Mouse (Mus musculus): Measurements from ENCODE around the gene Pkmyt1. TPM values are rescaled to one million over a fixed set of nuclear protein-coding genes. Genes with fewer than 3 reads are reported as not detected.
A peak's percentile ranks its signal among the peaks of the same experiment; 100 is the strongest.
"Not testable (repeated sequence)": the region's sequence is repeated elsewhere in the genome, so short reads cannot be mapped to it uniquely, and the experiment has no call there.

Gene Pkmyt1
- polyA plus RNA-seq, 1 experiment from 2014 or later: 29.5 TPM

GRCm38 (mm10) chr17:23771284-23772218 is 45.4 kb downstream of the Pkmyt1 start, which contains the start of gene Flywch1:
Gene Flywch1, minus strand, starts transcription at chr17:23771602.
- peak within 1 kb of the TSS; percentile 57 for H3K4me2 ChIP-seq (ENCODE audit: low read depth, low read length)
- peak within 1 kb of the TSS; percentile 94 for H3K9ac ChIP-seq (replicated peaks; ENCODE audit: low read length)
- ATAC-seq (replicated peaks; ENCODE audit: insufficient number of reproducible peaks, low FRiP score, low TSS enrichment, low read depth) (peak; percentile 98), DNase-seq (ENCODE audit: low spot score) (peak; percentile 99)
- WGBS: 3% methylated on average over 58 of the region's 58 CpGs
- no peaks in the 10 kb centered on the region for H3K9me3 ChIP-seq (replicated peaks; ENCODE audit: control insufficient read depth, low read length)
- H3K4me3 ChIP-seq (ENCODE audit: low read depth, low read length): peak within 1 kb of the TSS; percentile 76
- H3K27ac ChIP-seq (replicated peaks; ENCODE audit: low read depth, low read length): peak within 1 kb of the TSS; percentile 53; the same call in 1 of the 2 replicates
- H3K4me1 ChIP-seq (ENCODE audit: control insufficient read depth, insufficient read depth, low read length): no peaks in the 10 kb centered on the region
- H3K36me3 ChIP-seq (replicated peaks; ENCODE audit: control insufficient read depth, insufficient read depth, low read depth, low read length): no peaks in the 10 kb centered on the region
- H3K27me3 ChIP-seq (ENCODE audit: control insufficient read depth, insufficient read depth, low read length): no peaks in the 10 kb centered on the region

DNA sequence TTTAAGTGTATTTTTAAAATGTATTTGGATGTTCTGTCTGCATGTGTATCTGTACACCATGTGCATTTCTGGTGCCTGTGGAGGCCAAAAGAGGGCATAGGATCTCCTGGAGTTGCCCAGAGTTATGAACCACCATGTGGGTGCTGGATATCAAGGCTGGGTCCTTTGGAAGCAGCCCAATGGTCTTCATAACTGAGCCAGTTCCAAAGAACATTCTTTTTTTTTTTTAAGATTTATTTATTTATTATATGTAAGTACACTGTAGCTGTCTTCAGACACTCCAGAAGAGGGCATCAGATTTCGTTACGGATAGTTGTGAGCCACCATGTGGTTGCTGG is 46.1 kb downstream of the Pkmyt1 start:
- not testable (repeated sequence) for H3K4me2 ChIP-seq (ENCODE audit: low read depth, low read length); H3K9me3 ChIP-seq (replicated peaks; ENCODE audit: control insufficient read depth, low read length); H3K27me3 ChIP-seq (ENCODE audit: control insufficient read depth, insufficient read depth, low read length); H3K4me3 ChIP-seq (ENCODE audit: low read depth, low read length); H3K36me3 ChIP-seq (replicated peaks; ENCODE audit: control insufficient read depth, insufficient read depth, low read depth, low read length); ATAC-seq (replicated peaks; ENCODE audit: insufficient number of reproducible peaks, low FRiP score, low TSS enrichment, low read depth); DNase-seq (ENCODE audit: low spot score); H3K9ac ChIP-seq (replicated peaks; ENCODE audit: low read length); H3K27ac ChIP-seq (replicated peaks; ENCODE audit: low read depth, low read length); H3K4me1 ChIP-seq (ENCODE audit: control insufficient read depth, insufficient read depth, low read length)
- 83% methylated on average over 2 of the region's 2 CpGs for WGBS

DNA sequence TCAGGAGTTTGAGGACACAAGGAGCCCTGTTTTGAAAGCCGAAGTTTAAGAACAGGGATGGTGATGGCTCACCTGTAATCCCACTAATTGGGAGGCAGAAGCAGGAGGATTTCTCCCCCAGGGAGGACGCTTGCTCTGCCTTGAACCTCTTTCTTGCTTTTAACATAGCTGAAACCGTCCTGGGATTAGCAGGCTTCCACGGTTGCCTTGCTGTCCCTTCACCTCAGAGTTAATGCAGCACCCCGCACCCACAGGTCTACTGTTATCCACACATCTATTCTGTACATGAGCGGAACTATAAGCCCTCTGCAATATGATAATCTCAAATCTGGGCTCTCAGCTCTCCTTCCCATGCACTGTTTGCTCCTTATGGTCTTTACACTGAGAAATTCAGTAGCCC is 47.5 kb downstream of the Pkmyt1 start:
- no peak for ATAC-seq (replicated peaks; ENCODE audit: insufficient number of reproducible peaks, low FRiP score, low TSS enrichment, low read depth)
- H3K4me3 ChIP-seq (ENCODE audit: low read depth, low read length): no peak overlapping the region
- H3K27ac ChIP-seq (replicated peaks; ENCODE audit: low read depth, low read length): no peak overlapping the region
- no peak overlapping the region for H3K4me2 ChIP-seq (ENCODE audit: low read depth, low read length)
- no peaks in the 10 kb centered on the region for H3K4me1 ChIP-seq (ENCODE audit: control insufficient read depth, insufficient read depth, low read length)
- H3K9me3 ChIP-seq (replicated peaks; ENCODE audit: control insufficient read depth, low read length): no peaks in the 10 kb centered on the region
- DNase-seq (ENCODE audit: low spot score): no peak
- H3K36me3 ChIP-seq (replicated peaks; ENCODE audit: control insufficient read depth, insufficient read depth, low read depth, low read length): no peaks in the 10 kb centered on the region
- no peaks in the 10 kb centered on the region for H3K27me3 ChIP-seq (ENCODE audit: control insufficient read depth, insufficient read depth, low read length)
- WGBS: 76% methylated on average over 6 of the region's 6 CpGs
- H3K9ac ChIP-seq (replicated peaks; ENCODE audit: low read length): no peak overlapping the region

DNA sequence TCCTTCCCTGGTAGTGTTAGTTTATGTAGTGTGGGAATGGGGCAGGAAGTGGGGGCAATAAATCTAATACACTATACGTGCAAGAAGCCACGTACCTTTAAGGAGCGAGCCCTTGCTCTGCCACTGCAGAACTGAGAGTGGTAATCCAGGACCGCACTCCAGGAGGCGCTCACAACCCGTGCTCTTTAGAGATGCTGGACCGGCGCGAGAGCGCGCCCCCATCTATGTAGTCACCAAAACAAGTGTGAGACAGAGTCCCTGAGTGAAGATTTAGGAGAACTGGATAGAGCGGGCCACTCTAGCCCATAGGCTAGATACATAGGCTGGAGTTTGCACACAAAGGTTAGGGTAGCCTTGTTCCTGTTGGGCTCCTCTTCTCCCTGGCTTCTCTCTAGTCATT is 48.0 kb downstream of the Pkmyt1 start:
- ATAC-seq (replicated peaks; ENCODE audit: insufficient number of reproducible peaks, low FRiP score, low TSS enrichment, low read depth) (no peak), DNase-seq (ENCODE audit: low spot score) (peak; percentile 88)
- no peaks in the 10 kb centered on the region for H3K27me3 ChIP-seq (ENCODE audit: control insufficient read depth, insufficient read depth, low read length)
- no peak overlapping the region for H3K27ac ChIP-seq (replicated peaks; ENCODE audit: low read depth, low read length)
- no peaks in the 10 kb centered on the region for H3K36me3 ChIP-seq (replicated peaks; ENCODE audit: control insufficient read depth, insufficient read depth, low read depth, low read length)
- H3K4me2 ChIP-seq (ENCODE audit: low read depth, low read length): no peak overlapping the region
- H3K9me3 ChIP-seq (replicated peaks; ENCODE audit: control insufficient read depth, low read length): no peaks in the 10 kb centered on the region
- H3K9ac ChIP-seq (replicated peaks; ENCODE audit: low read length): no peak overlapping the region
- no peaks in the 10 kb centered on the region for H3K4me1 ChIP-seq (ENCODE audit: control insufficient read depth, insufficient read depth, low read length)
- WGBS: 6% methylated on average over 12 of the region's 12 CpGs
- H3K4me3 ChIP-seq (ENCODE audit: low read depth, low read length): no peak overlapping the region

GRCm38 (mm10) chr17:23776216-23776615 is 50.1 kb downstream of the Pkmyt1 start:
- Histone ChIP-seq H3K4me1 (ENCODE audit: control insufficient read depth, insufficient read depth, low read length) (no peaks in the 10 kb centered on the region), H3K4me3 (ENCODE audit: low read depth, low read length) (no peak overlapping the region), H3K9ac (replicated peaks; ENCODE audit: low read length) (no peak overlapping the region), H3K36me3 (replicated peaks; ENCODE audit: control insufficient read depth, insufficient read depth, low read depth, low read length) (no peaks in the 10 kb centered on the region), H3K27ac (replicated peaks; ENCODE audit: low read depth, low read length) (no peak overlapping the region), H3K27me3 (ENCODE audit: control insufficient read depth, insufficient read depth, low read length) (no peaks in the 10 kb centered on the region), H3K9me3 (replicated peaks; ENCODE audit: control insufficient read depth, low read length) (no peaks in the 10 kb centered on the region), H3K4me2 (ENCODE audit: low read depth, low read length) (no peak overlapping the region)
- ATAC-seq (replicated peaks; ENCODE audit: insufficient number of reproducible peaks, low FRiP score, low TSS enrichment, low read depth) (no peak), DNase-seq (ENCODE audit: low spot score) (no peak)
- WGBS: 80% methylated on average over 10 of the region's 10 CpGs

DNA sequence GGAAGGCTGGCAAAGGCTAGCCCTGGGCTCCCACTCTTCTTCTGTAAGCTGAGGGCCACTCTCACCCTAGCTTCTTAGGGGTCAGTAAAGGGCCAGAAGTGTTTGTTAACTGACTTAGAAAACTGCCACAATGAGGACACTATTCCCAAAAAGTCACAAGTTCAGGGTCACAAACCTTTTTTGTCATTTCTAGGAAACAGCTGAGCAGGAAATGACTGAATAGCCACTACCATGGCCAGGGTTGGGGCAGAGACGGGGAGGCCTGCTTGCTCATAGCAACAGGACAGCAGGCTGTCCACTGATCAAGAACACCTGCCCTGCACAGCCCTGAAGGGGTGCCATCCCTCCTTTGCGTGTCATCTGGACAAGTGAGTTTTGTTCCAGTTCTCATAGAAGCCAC is 51.0 kb downstream of the Pkmyt1 start:
- Histone ChIP-seq H3K9me3 (replicated peaks; ENCODE audit: control insufficient read depth, low read length) (no peaks in the 10 kb centered on the region), H3K4me2 (ENCODE audit: low read depth, low read length) (no peak overlapping the region), H3K27me3 (ENCODE audit: control insufficient read depth, insufficient read depth, low read length) (no peaks in the 10 kb centered on the region), H3K9ac (replicated peaks; ENCODE audit: low read length) (no peak overlapping the region), H3K36me3 (replicated peaks; ENCODE audit: control insufficient read depth, insufficient read depth, low read depth, low read length) (no peaks in the 10 kb centered on the region), H3K27ac (replicated peaks; ENCODE audit: low read depth, low read length) (no peak overlapping the region), H3K4me1 (ENCODE audit: control insufficient read depth, insufficient read depth, low read length) (no peaks in the 10 kb centered on the region), H3K4me3 (ENCODE audit: low read depth, low read length) (no peak overlapping the region)
- DNase-seq (ENCODE audit: low spot score): no peak
- no peak for ATAC-seq (replicated peaks; ENCODE audit: insufficient number of reproducible peaks, low FRiP score, low TSS enrichment, low read depth)
- WGBS: 75% methylated on average over 2 of the region's 2 CpGs

DNA sequence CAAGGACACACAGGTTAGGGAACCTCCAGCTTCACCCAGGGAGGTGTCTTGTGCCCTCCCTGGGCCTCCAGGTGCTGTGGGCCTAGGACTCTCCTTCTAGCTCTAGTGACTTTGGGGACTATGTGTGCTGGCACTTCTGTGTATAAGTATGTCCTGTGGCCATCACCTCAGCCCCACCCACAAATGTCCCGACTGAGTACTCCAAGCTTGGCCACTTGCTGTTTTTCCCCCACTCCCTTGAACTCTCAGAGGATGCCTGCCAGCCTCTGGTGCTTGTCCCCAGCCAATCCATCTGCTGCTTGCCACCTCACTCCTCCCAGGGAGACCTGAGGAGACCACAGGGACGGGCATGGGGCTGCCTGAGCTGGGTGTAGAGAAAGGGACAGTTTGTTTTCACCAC is 52.3 kb downstream of the Pkmyt1 start:
- Histone ChIP-seq H3K27ac (replicated peaks; ENCODE audit: low read depth, low read length) (no peak overlapping the region), H3K36me3 (replicated peaks; ENCODE audit: control insufficient read depth, insufficient read depth, low read depth, low read length) (no peaks in the 10 kb centered on the region), H3K4me3 (ENCODE audit: low read depth, low read length) (no peak overlapping the region), H3K4me1 (ENCODE audit: control insufficient read depth, insufficient read depth, low read length) (no peaks in the 10 kb centered on the region), H3K9me3 (replicated peaks; ENCODE audit: control insufficient read depth, low read length) (no peaks in the 10 kb centered on the region), H3K4me2 (ENCODE audit: low read depth, low read length) (no peak overlapping the region), H3K27me3 (ENCODE audit: control insufficient read depth, insufficient read depth, low read length) (no peaks in the 10 kb centered on the region), H3K9ac (replicated peaks; ENCODE audit: low read length) (no peak overlapping the region)
- 50% methylated on average over 2 of the region's 2 CpGs for WGBS
- ATAC-seq (replicated peaks; ENCODE audit: insufficient number of reproducible peaks, low FRiP score, low TSS enrichment, low read depth): no peak
- no peak for DNase-seq (ENCODE audit: low spot score)

GRCm38 (mm10) chr17:23783352-23783751 is 57.2 kb downstream of the Pkmyt1 start:
- no peak overlapping the region for H3K4me2 ChIP-seq (ENCODE audit: low read depth, low read length)
- ATAC-seq (replicated peaks; ENCODE audit: insufficient number of reproducible peaks, low FRiP score, low TSS enrichment, low read depth) (no peak), DNase-seq (ENCODE audit: low spot score) (no peak)
- H3K4me1 ChIP-seq (ENCODE audit: control insufficient read depth, insufficient read depth, low read length): no peaks in the 10 kb centered on the region
- no peak overlapping the region for H3K9ac ChIP-seq (replicated peaks; ENCODE audit: low read length)
- no peaks in the 10 kb centered on the region for H3K27me3 ChIP-seq (ENCODE audit: control insufficient read depth, insufficient read depth, low read length)
- H3K27ac ChIP-seq (replicated peaks; ENCODE audit: low read depth, low read length): no peak overlapping the region
- no peaks in the 10 kb centered on the region for H3K9me3 ChIP-seq (replicated peaks; ENCODE audit: control insufficient read depth, low read length)
- H3K4me3 ChIP-seq (ENCODE audit: low read depth, low read length): no peak overlapping the region
- no peaks in the 10 kb centered on the region for H3K36me3 ChIP-seq (replicated peaks; ENCODE audit: control insufficient read depth, insufficient read depth, low read depth, low read length)
